Mouse (Mus musculus): ENCODE data around the gene Pygm. TPM values are rescaled to one million over a fixed set of nuclear protein-coding genes. Genes with fewer than 3 reads are reported as not detected.

Gene Pygm
- polyA plus RNA-seq, 1 experiment from 2014 or later, result 2.5 TPM

- Histone ChIP-seq H3K4me1 (peaks cover 17% of the 10 kb centered on the region), H3K9me3 (replicated peaks) (no peaks in the 10 kb centered on the region), H3K36me3 (no peaks in the 10 kb centered on the region), H3K4me3 (no peak overlapping the region), H3K27ac (no peak overlapping the region), H3K27me3 (ENCODE audit: low read depth, poor library complexity, severe bottlenecking) (peaks cover 36% of the 10 kb centered on the region)
- 81% methylated on average over 8 of the region's 8 CpGs for WGBS
- DNase-seq (ENCODE audit: low spot score), result no peak
Measured at GRCm38 (mm10) chr19:6408749-6409148, 24.6 kb downstream of the Pygm start.

GRCm38 (mm10) chr19:6409176-6409575, 25.0 kb downstream of the Pygm start:
- Histone ChIP-seq H3K36me3 (no peaks in the 10 kb centered on the region), H3K4me1 (peaks cover 15% of the 10 kb centered on the region), H3K27ac (no peak overlapping the region), H3K9me3 (replicated peaks) (no peaks in the 10 kb centered on the region), H3K4me3 (no peak overlapping the region), H3K27me3 (ENCODE audit: low read depth, poor library complexity, severe bottlenecking) (peaks cover 36% of the 10 kb centered on the region)
- DNase-seq (ENCODE audit: low spot score), result no peak
- 84% methylated on average over 5 of the region's 5 CpGs for WGBS

- H3K9me3 ChIP-seq (replicated peaks), result no peaks in the 10 kb centered on the region
- H3K27me3 ChIP-seq (ENCODE audit: low read depth, poor library complexity, severe bottlenecking), result peaks cover 36% of the 10 kb centered on the region
- peaks cover 15% of the 10 kb centered on the region for H3K4me1 ChIP-seq
- 86% methylated on average over 5 of the region's 5 CpGs for WGBS
- no peaks in the 10 kb centered on the region for H3K36me3 ChIP-seq
- no peak overlapping the region for H3K27ac ChIP-seq
- H3K4me3 ChIP-seq, result no peak overlapping the region
- DNase-seq (ENCODE audit: low spot score), result no peak
Measured at GRCm38 (mm10) chr19:6409936-6410335, 25.7 kb downstream of the Pygm start.

GRCm38 (mm10) chr19:6412798-6413197, 28.6 kb downstream of the Pygm start:
- peaks cover 37% of the 10 kb centered on the region for H3K4me1 ChIP-seq
- H3K4me3 ChIP-seq, result 0 out of 2 replicates have a peak overlapping the region, but pooled peaks have one; percentile 2
- no peaks in the 10 kb centered on the region for H3K36me3 ChIP-seq
- peaks cover 62% of the 10 kb centered on the region for H3K27me3 ChIP-seq (ENCODE audit: low read depth, poor library complexity, severe bottlenecking)
- peak overlapping the region; percentile 7; the same call in 1 of the 2 replicates for H3K27ac ChIP-seq
- no peaks in the 10 kb centered on the region for H3K9me3 ChIP-seq (replicated peaks)
- 60% methylated on average over 14 of the region's 14 CpGs for WGBS
- DNase-seq (ENCODE audit: low spot score), result no peak

GRCm38 (mm10) chr19:6415454-6415853, 31.3 kb downstream of the Pygm start:
- Histone ChIP-seq H3K27me3 (ENCODE audit: low read depth, poor library complexity, severe bottlenecking) (peaks cover 80% of the 10 kb centered on the region), H3K9me3 (replicated peaks) (no peaks in the 10 kb centered on the region), H3K36me3 (no peaks in the 10 kb centered on the region), H3K4me1 (peaks cover 44% of the 10 kb centered on the region), H3K4me3 (no peak overlapping the region), H3K27ac (peak overlapping the region; percentile 1; the same call in 1 of the 2 replicates)
- 52% methylated on average over 6 of the region's 6 CpGs for WGBS
- DNase-seq (ENCODE audit: low spot score), result no peak

- DNase-seq (ENCODE audit: low spot score), result no peak
- H3K36me3 ChIP-seq, result no peaks in the 10 kb centered on the region
- peak overlapping the region; percentile 1; the same call in 1 of the 2 replicates for H3K27ac ChIP-seq
- H3K27me3 ChIP-seq (ENCODE audit: low read depth, poor library complexity, severe bottlenecking), result peaks cover 88% of the 10 kb centered on the region
- H3K4me3 ChIP-seq, result peak overlapping the region; percentile 13; the same call in 1 of the 2 replicates
- peaks cover 44% of the 10 kb centered on the region for H3K4me1 ChIP-seq
- WGBS, result 13% methylated on average over 9 of the region's 9 CpGs
- H3K9me3 ChIP-seq (replicated peaks), result no peaks in the 10 kb centered on the region
Measured at GRCm38 (mm10) chr19:6416124-6416770, 32.0 kb downstream of the Pygm start.

GRCm38 (mm10) chr19:6416894-6417761, 32.9 kb downstream of the Pygm start:
- H3K4me1 ChIP-seq, result peaks cover 44% of the 10 kb centered on the region
- H3K27ac ChIP-seq, result no peak overlapping the region
- H3K36me3 ChIP-seq, result no peaks in the 10 kb centered on the region
- no peaks in the 10 kb centered on the region for H3K9me3 ChIP-seq (replicated peaks)
- H3K4me3 ChIP-seq, result no peak overlapping the region
- DNase-seq (ENCODE audit: low spot score), result no peak
- H3K27me3 ChIP-seq (ENCODE audit: low read depth, poor library complexity, severe bottlenecking), result peaks cover 97% of the 10 kb centered on the region
- 65% methylated on average over 12 of the region's 12 CpGs for WGBS

GRCm38 (mm10) chr19:6418233-6418879, 34.2 kb downstream of the Pygm start, which contains the start of gene Nrxn2:
Gene Nrxn2, plus strand, starts transcription at chr19:6418731.
- peak; percentile 90 for DNase-seq (ENCODE audit: low spot score)
- Histone ChIP-seq H3K4me1 (peaks cover 41% of the 10 kb centered on the region), H3K36me3 (no peaks in the 10 kb centered on the region), H3K4me3 (peak within 1 kb of the TSS; percentile 61), H3K27me3 (ENCODE audit: low read depth, poor library complexity, severe bottlenecking) (peaks cover 99% of the 10 kb centered on the region), H3K27ac (peak within 1 kb of the TSS; percentile 70), H3K9me3 (replicated peaks) (no peaks in the 10 kb centered on the region)
- under 1% methylated on average over 46 of the region's 46 CpGs for WGBS

- Histone ChIP-seq H3K9me3 (replicated peaks) (no peaks in the 10 kb centered on the region), H3K36me3 (no peaks in the 10 kb centered on the region), H3K27ac (0 out of 2 replicates have a peak overlapping the region, but pooled peaks have one; percentile 70), H3K27me3 (ENCODE audit: low read depth, poor library complexity, severe bottlenecking) (peaks cover 99% of the 10 kb centered on the region), H3K4me1 (peaks cover 41% of the 10 kb centered on the region), H3K4me3 (peak overlapping the region; percentile 61)
- DNase-seq (ENCODE audit: low spot score), result no peak
- WGBS, result 9% methylated on average over 23 of the region's 23 CpGs
Measured at GRCm38 (mm10) chr19:6418984-6419692, 34.9 kb downstream of the Pygm start.

GRCm38 (mm10) chr19:6419805-6420310, 35.7 kb downstream of the Pygm start:
- no peak overlapping the region for H3K27ac ChIP-seq
- no peaks in the 10 kb centered on the region for H3K9me3 ChIP-seq (replicated peaks)
- peaks cover 99% of the 10 kb centered on the region for H3K27me3 ChIP-seq (ENCODE audit: low read depth, poor library complexity, severe bottlenecking)
- H3K4me1 ChIP-seq, result peaks cover 41% of the 10 kb centered on the region
- DNase-seq (ENCODE audit: low spot score), result no peak
- H3K4me3 ChIP-seq, result no peak overlapping the region
- H3K36me3 ChIP-seq, result no peaks in the 10 kb centered on the region
- 63% methylated on average over 9 of the region's 9 CpGs for WGBS

- Histone ChIP-seq H3K36me3 (no peaks in the 10 kb centered on the region), H3K4me3 (no peak overlapping the region), H3K4me1 (peaks cover 35% of the 10 kb centered on the region), H3K27me3 (ENCODE audit: low read depth, poor library complexity, severe bottlenecking) (peaks cover 99% of the 10 kb centered on the region), H3K9me3 (replicated peaks) (no peaks in the 10 kb centered on the region), H3K27ac (no peak overlapping the region)
- DNase-seq (ENCODE audit: low spot score), result no peak
- WGBS, result 61% methylated on average over 19 of the region's 19 CpGs
Measured at GRCm38 (mm10) chr19:6420481-6421210, 36.4 kb downstream of the Pygm start.

All from limb, embryonic 10.5 days (tissue).